Mouse (Mus musculus): ENCODE results near the gene Zfp592. TPM values are rescaled to one million over a fixed set of nuclear protein-coding genes. Genes with fewer than 3 reads are reported as not detected.

Gene Zfp592
- 9.9 and 12.4 TPM in 2 replicates for polyA plus RNA-seq (2015; fragmentation: Nextera tagmentation; extraction: Ambion mirVana)

GRCm38 (mm10) chr7:80992980-80993833 is at the start of gene Zfp592:
Gene Zfp592 (plus strand): TSS chr7:80993681.
- Histone ChIP-seq H3K36me3 (ENCODE audit: control insufficient read depth, insufficient read depth, low read length) (no peaks in the 10 kb centered on the region), H3K4me2 (ENCODE audit: low read depth, low read length) (peak within 1 kb of the TSS; percentile 90), H3K9ac (ENCODE audit: low read depth, low read length) (peak within 1 kb of the TSS; percentile 96), H3K27ac (ENCODE audit: low read length) (peak within 1 kb of the TSS; percentile 97), H3K9me3 (ENCODE audit: control insufficient read depth, low read length) (no peaks in the 10 kb centered on the region), H3K4me1 (ENCODE audit: control insufficient read depth, insufficient read depth, low read length) (peaks cover 29% of the 10 kb centered on the region), H3K27me3 (replicated peaks; ENCODE audit: control insufficient read depth, insufficient read depth, low read length) (no peaks in the 10 kb centered on the region), H3K4me3 (ENCODE audit: low read length) (peak within 1 kb of the TSS; percentile 97)
- under 1% methylated on average over 69 of the region's 102 CpGs for WGBS
- ATAC-seq, result peak; percentile 96

- peak; percentile 100 for ATAC-seq
- WGBS, result 2% methylated on average over 44 of the region's 44 CpGs
- H3K27ac ChIP-seq (ENCODE audit: low read length), result peak within 1 kb of the TSS; percentile 98
- no peaks in the 10 kb centered on the region for H3K27me3 ChIP-seq (replicated peaks; ENCODE audit: control insufficient read depth, insufficient read depth, low read length)
- H3K4me2 ChIP-seq (ENCODE audit: low read depth, low read length), result peak within 1 kb of the TSS; percentile 77
- no peaks in the 10 kb centered on the region for H3K9me3 ChIP-seq (ENCODE audit: control insufficient read depth, low read length)
- no peaks in the 10 kb centered on the region for H3K36me3 ChIP-seq (ENCODE audit: control insufficient read depth, insufficient read depth, low read length)
- peak within 1 kb of the TSS; percentile 95 for H3K9ac ChIP-seq (ENCODE audit: low read depth, low read length)
- H3K4me3 ChIP-seq (ENCODE audit: low read length), result peak within 1 kb of the TSS; percentile 75
- peaks cover 13% of the 10 kb centered on the region for H3K4me1 ChIP-seq (ENCODE audit: control insufficient read depth, insufficient read depth, low read length)
Observed at GRCm38 (mm10) chr7:80947445-80948350, 45.8 kb upstream of the Zfp592 start, which contains the start of gene Sec11a. Gene Sec11a (minus strand): TSS chr7:80947780.

GRCm38 (mm10) chr7:80951461-80951860 is 42.0 kb upstream of the Zfp592 start:
- no peaks in the 10 kb centered on the region for H3K27me3 ChIP-seq (replicated peaks; ENCODE audit: control insufficient read depth, insufficient read depth, low read length)
- no peaks in the 10 kb centered on the region for H3K9me3 ChIP-seq (ENCODE audit: control insufficient read depth, low read length)
- H3K4me1 ChIP-seq (ENCODE audit: control insufficient read depth, insufficient read depth, low read length), result peaks cover under 1% of the 10 kb centered on the region; the same call in 1 of the 2 replicates
- no peaks in the 10 kb centered on the region for H3K36me3 ChIP-seq (ENCODE audit: control insufficient read depth, insufficient read depth, low read length)
- no peak overlapping the region for H3K27ac ChIP-seq (ENCODE audit: low read length)
- H3K4me3 ChIP-seq (ENCODE audit: low read length), result no peak overlapping the region
- H3K4me2 ChIP-seq (ENCODE audit: low read depth, low read length), result no peak overlapping the region
- H3K9ac ChIP-seq (ENCODE audit: low read depth, low read length), result no peak overlapping the region
- 82% methylated on average over 4 of the region's 4 CpGs for WGBS
- ATAC-seq, result no peak

GRCm38 (mm10) chr7:80952140-80952539 is 41.3 kb upstream of the Zfp592 start:
- Histone ChIP-seq H3K9me3 (ENCODE audit: control insufficient read depth, low read length) (no peaks in the 10 kb centered on the region), H3K27ac (ENCODE audit: low read length) (no peak overlapping the region), H3K9ac (ENCODE audit: low read depth, low read length) (no peak overlapping the region), H3K4me2 (ENCODE audit: low read depth, low read length) (no peak overlapping the region; the same call in 1 of the 2 replicates), H3K27me3 (replicated peaks; ENCODE audit: control insufficient read depth, insufficient read depth, low read length) (no peaks in the 10 kb centered on the region), H3K4me1 (ENCODE audit: control insufficient read depth, insufficient read depth, low read length) (no peaks in the 10 kb centered on the region), H3K36me3 (ENCODE audit: control insufficient read depth, insufficient read depth, low read length) (no peaks in the 10 kb centered on the region), H3K4me3 (ENCODE audit: low read length) (no peak overlapping the region)
- 61% methylated on average over 3 of the region's 3 CpGs for WGBS
- ATAC-seq, result no peak

- H3K36me3 ChIP-seq (ENCODE audit: control insufficient read depth, insufficient read depth, low read length), result no peaks in the 10 kb centered on the region
- H3K27ac ChIP-seq (ENCODE audit: low read length), result no peak overlapping the region
- no peak overlapping the region for H3K4me2 ChIP-seq (ENCODE audit: low read depth, low read length)
- 79% methylated on average over 2 of the region's 2 CpGs for WGBS
- ATAC-seq, result no peak
- H3K9ac ChIP-seq (ENCODE audit: low read depth, low read length), result no peak overlapping the region
- no peaks in the 10 kb centered on the region for H3K9me3 ChIP-seq (ENCODE audit: control insufficient read depth, low read length)
- no peaks in the 10 kb centered on the region for H3K27me3 ChIP-seq (replicated peaks; ENCODE audit: control insufficient read depth, insufficient read depth, low read length)
- H3K4me1 ChIP-seq (ENCODE audit: control insufficient read depth, insufficient read depth, low read length), result no peaks in the 10 kb centered on the region
- no peak overlapping the region for H3K4me3 ChIP-seq (ENCODE audit: low read length)
Observed at GRCm38 (mm10) chr7:80954251-80954650, 39.2 kb upstream of the Zfp592 start.

- no peak overlapping the region for H3K27ac ChIP-seq (ENCODE audit: low read length)
- WGBS, result 88% methylated on average over 2 of the region's 2 CpGs
- ATAC-seq, result no peak
Observed at GRCm38 (mm10) chr7:80956891-80957290, 36.6 kb upstream of the Zfp592 start.

GRCm38 (mm10) chr7:80959003-80959402 is 34.5 kb upstream of the Zfp592 start:
- Histone ChIP-seq H3K4me3 (ENCODE audit: low read length) (no peak overlapping the region), H3K4me2 (ENCODE audit: low read depth, low read length) (no peak overlapping the region), H3K9ac (ENCODE audit: low read depth, low read length) (no peak overlapping the region), H3K4me1 (ENCODE audit: control insufficient read depth, insufficient read depth, low read length) (no peaks in the 10 kb centered on the region), H3K27me3 (replicated peaks; ENCODE audit: control insufficient read depth, insufficient read depth, low read length) (no peaks in the 10 kb centered on the region), H3K27ac (ENCODE audit: low read length) (no peak overlapping the region), H3K9me3 (ENCODE audit: control insufficient read depth, low read length) (no peaks in the 10 kb centered on the region), H3K36me3 (ENCODE audit: control insufficient read depth, insufficient read depth, low read length) (no peaks in the 10 kb centered on the region)
- no peak for ATAC-seq
- WGBS, result 84% methylated on average over 3 of the region's 3 CpGs

More at GRCm38 (mm10) chr7:80956891-80957290, 36.6 kb upstream of the Zfp592 start:
- Histone ChIP-seq H3K36me3 (ENCODE audit: control insufficient read depth, insufficient read depth, low read length) (no peaks in the 10 kb centered on the region), H3K27me3 (replicated peaks; ENCODE audit: control insufficient read depth, insufficient read depth, low read length) (no peaks in the 10 kb centered on the region), H3K4me3 (ENCODE audit: low read length) (no peak overlapping the region), H3K9me3 (ENCODE audit: control insufficient read depth, low read length) (no peaks in the 10 kb centered on the region), H3K4me2 (ENCODE audit: low read depth, low read length) (no peak overlapping the region), H3K4me1 (ENCODE audit: control insufficient read depth, insufficient read depth, low read length) (no peaks in the 10 kb centered on the region), H3K9ac (ENCODE audit: low read depth, low read length) (no peak overlapping the region)

GRCm38 (mm10) chr7:80962799-80963198 is 30.7 kb upstream of the Zfp592 start:
- 70% methylated on average over 6 of the region's 6 CpGs for WGBS
- H3K4me1 ChIP-seq (ENCODE audit: control insufficient read depth, insufficient read depth, low read length), result no peaks in the 10 kb centered on the region

GRCm38 (mm10) chr7:80970913-80971312 is 22.6 kb upstream of the Zfp592 start:
- H3K27me3 ChIP-seq (replicated peaks; ENCODE audit: control insufficient read depth, insufficient read depth, low read length), result no peaks in the 10 kb centered on the region
- no peaks in the 10 kb centered on the region for H3K36me3 ChIP-seq (ENCODE audit: control insufficient read depth, insufficient read depth, low read length)
- no peaks in the 10 kb centered on the region for H3K4me1 ChIP-seq (ENCODE audit: control insufficient read depth, insufficient read depth, low read length)
- no peaks in the 10 kb centered on the region for H3K9me3 ChIP-seq (ENCODE audit: control insufficient read depth, low read length)
- WGBS, result 53% methylated on average over 3 of the region's 3 CpGs
- H3K9ac ChIP-seq (ENCODE audit: low read depth, low read length), result no peak overlapping the region
- H3K27ac ChIP-seq (ENCODE audit: low read length), result no peak overlapping the region
- no peak overlapping the region for H3K4me3 ChIP-seq (ENCODE audit: low read length)
- peak; percentile 85 for ATAC-seq
- no peak overlapping the region for H3K4me2 ChIP-seq (ENCODE audit: low read depth, low read length)

More at GRCm38 (mm10) chr7:80962799-80963198, 30.7 kb upstream of the Zfp592 start:
- no peak for ATAC-seq
- no peak overlapping the region for H3K4me3 ChIP-seq (ENCODE audit: low read length)
- H3K36me3 ChIP-seq (ENCODE audit: control insufficient read depth, insufficient read depth, low read length), result no peaks in the 10 kb centered on the region
- H3K4me2 ChIP-seq (ENCODE audit: low read depth, low read length), result no peak overlapping the region
- no peak overlapping the region for H3K27ac ChIP-seq (ENCODE audit: low read length)
- no peaks in the 10 kb centered on the region for H3K9me3 ChIP-seq (ENCODE audit: control insufficient read depth, low read length)
- H3K27me3 ChIP-seq (replicated peaks; ENCODE audit: control insufficient read depth, insufficient read depth, low read length), result no peaks in the 10 kb centered on the region
- H3K9ac ChIP-seq (ENCODE audit: low read depth, low read length), result no peak overlapping the region

All from intestine, embryonic 16.5 days (tissue).